Mouse (Mus musculus) frontal cortex, postnatal 36 days (tissue): ENCODE results near the gene Cngb1.

Source experiments
- DNase-seq, 2 experiments: peaks; one replicate each; pipeline ENCODE4 v3.0.0; 2022; ENCODE audit warnings: low spot score in 2 of 2

Gene Cngb1

DNA sequence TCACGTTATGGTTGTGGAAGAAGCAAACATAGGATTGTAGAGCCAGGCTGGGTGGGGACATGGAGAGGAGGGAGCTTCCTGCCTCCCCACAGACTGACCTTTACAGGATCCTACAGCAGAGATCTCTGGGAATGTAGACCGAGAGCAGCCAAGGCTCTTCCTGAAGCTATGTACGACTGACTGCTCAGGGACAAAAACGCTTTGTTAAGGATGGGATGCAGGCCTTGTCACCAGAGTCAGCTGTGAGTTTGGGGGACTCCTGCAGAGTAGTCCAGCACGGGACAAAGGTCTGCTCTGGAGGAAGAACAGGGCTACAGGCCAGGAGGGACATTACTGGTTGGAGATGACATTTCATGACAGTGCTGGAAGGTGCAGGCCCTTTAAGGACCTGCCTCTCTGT lies 18.3 kb upstream of the Cngb1 start:
- DNase-seq: no peak

DNA sequence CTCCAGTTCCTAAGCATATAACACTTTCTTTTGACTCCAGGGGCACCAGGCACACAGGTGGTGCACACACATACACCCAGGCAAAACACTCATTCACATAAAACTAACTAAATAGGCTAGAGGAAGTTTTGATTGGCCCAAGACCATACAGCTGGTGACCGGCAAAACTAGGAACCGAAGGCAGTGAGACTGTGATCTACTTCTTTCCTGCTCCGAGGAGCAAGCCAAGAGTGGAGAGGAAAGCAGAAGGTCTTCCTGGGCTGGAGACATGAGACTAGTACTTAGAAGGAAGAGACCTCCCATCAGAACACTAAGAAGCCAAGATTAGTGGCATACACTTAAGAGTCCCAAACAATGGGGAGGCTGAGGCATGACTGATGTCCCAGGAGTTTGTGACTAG lies 16.8 kb upstream of the Cngb1 start:
- DNase-seq: no peak

DNA sequence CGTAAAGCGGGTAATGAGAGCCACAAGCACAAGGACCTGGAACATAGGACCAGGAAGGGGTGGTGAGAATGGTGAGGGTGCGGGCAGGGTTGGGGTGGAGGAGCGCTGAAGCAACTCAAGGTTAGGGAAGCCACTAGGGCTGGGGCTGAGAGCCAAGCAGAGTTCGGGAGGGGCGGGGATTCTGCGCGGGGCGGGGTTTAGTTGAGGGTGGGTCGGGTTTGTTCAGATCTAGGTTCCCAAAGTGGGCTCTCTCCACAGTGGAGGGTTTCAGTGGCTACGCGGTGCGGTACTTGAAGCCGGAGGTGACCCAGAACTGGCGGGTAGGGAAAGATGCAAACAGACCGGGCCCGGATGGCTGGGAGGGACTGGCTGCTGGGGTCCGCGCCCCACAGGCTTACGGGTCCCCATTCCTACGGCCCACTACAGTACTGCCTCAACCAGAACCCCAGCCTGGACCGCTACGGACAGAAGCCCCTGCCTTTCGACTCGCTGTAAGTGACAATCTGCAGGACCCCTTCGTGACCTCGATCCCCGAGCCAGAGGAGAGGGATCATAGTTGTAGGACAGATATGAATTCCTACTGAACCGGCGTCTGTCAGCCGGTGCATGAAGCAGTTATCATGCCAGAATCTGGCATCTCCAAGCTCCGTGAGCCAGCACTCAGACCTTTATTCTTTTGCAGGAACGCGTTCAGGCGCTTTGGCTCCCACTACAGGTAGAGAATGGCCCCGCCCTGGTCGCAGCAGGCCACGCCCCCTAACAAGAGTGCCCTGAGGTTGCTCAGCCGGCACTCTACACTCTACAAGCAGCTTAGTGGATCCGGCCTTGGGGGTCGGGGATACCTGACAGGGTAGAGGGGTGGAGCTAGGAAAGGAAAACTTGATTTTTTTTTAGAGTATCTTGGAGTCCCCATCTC lies 14.1 kb upstream of the Cngb1 start:
- DNase-seq: peak in 1 of 2 experiments; percentile 14

DNA sequence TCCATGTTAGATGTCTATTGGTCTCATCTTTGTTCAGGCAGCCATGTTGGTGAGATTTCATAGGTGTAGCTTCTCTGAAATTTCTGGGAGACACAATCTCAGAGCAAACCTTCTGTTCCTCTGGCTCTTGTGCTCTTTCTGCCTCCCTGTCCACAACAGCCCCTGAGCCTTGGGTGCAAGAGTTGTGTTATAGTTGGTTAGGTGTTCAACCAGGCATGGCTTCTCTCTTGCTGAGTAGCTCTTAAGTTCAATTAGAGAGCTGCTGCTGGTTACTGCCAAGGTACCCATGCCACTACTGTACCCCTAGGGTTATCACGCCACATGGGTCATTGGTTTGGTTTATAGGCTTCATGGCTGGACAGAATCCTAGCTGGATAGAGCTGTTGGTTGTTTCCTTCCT lies 9.0 kb upstream of the Cngb1 start:
- no peak for DNase-seq

DNA sequence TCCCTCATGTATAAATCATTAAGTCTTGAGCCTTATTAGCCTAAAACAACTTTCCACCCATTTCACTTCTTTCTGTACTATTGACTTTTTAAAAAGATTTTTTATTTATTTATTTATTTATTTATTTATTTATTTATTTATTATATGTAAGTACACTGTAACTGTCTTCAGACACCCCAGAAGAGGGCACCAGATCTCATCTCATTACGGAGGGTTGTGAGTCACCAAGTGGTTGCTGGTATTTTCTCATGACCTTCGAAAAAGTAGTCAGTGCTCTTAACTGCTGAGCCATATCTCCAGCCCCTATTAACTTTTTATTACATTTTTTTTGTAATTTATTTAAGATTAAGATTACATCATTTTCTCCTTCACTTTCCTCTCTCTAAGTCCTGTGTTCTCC lies 8.3 kb upstream of the Cngb1 start:
- DNase-seq: no peak

DNA sequence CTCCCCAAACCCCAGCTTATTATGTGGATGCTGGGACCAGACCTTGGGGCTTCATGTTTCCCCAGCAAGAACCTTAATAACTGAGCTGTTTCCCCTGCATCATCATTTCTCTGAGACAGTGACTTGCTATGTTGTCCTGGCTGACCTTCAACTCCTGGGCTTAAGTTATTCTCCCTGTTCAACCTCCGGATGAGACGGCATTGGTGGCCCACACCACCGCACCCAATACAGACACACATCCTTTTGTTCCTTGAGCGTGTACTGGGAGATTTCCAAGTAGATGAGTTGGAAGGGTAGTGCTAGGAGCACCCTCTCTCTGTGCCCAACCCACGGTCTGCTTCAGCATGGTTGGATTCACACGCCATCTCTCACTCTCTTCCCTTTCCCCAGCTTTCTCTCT lies 7.5 kb upstream of the Cngb1 start:
- no peak for DNase-seq

DNA sequence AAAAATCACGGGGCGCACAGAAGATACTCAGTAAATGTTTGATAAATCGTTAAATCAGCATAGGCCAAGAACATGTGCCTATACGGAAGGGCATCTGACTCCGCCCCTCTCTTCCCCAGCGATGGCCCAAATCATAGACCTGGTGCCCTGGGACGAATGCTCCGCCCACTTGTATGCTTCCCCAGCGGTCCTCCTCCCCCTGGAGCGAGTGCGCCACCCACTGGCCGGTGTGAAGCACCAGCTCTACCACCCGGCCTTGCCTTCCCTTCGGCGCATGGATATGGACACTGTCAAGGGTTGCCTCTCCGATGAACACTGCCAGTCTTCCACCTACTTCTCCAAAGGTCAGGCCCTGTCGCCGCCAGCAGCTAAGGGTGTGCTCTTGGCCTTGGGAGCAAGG lies 6.5 kb upstream of the Cngb1 start:
- DNase-seq: no peak

DNA sequence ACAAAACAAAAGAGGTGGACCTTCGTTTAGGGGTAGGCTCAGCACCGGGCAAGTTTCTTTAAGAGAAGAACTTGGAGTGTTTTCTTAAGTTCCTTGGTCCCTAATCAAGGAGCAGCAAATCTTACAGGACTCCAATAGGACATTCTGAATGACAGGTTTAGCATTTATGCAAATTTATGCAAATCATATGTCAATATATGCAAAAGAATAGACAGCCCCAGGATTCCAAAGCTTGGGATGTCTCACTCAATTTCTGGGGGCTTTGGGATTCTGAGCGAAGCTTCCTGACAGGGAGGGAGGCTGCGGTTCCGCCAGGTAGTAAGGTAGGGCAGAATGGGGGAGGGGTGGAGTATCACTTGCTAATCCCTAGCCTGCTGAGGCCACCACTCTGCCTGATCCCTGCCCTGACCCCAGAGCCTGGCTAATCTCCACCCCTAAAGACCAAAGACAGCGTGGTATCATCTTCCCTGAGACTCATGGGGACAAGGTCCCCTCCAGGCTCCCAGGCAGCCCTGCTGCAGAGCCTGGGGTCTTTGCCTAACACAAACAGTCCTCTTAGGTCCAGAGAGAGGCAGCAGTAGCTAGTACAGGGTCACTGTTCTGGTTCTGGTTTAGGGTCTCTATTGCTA lies 4.1 kb upstream of the Cngb1 start, which contains the start of gene Tepp:
Gene Tepp, plus strand, starts transcription at position 225 of the 629 bp plus-strand sequence.
- no peak for DNase-seq

DNA sequence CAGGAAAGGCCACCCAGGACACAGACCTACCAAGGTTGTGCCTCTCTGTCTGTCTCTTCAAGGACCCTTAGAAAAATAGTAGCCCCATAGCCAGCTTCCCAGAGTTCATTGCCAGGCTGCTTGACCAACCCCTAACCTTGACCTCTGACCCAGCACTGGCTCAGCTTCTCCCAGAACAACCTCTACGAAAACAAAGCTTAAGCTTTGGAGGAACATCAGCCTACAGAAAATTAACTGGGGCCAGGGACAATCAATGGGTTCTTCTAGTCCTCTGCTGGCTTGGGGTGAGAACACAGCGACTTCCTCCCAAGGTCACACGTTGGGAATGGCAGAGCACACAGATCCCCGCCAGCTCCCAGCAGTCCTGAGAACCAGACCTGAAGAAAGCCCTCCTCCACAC lies 859 bp downstream of the Cngb1 start:
- no peak for DNase-seq

DNA sequence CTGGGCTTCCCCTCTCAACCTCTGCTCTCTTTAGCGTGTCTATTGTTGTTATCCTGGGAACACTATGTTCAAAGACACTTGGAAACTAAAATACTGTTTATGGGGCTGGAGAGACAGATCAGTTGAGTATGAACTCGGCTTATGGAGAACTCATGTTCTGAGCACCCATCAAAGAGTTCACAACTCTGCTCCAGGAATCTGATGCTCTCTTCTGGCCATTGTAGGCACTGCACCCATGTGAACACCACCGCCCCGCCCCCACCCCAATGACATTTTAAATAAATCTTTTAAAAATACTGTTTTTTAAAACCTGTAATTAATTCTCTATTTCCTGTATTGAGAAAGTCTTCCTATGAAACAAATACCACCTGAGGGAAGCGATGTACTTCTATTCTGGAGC lies 4.0 kb downstream of the Cngb1 start:
- DNase-seq: no peak

DNA sequence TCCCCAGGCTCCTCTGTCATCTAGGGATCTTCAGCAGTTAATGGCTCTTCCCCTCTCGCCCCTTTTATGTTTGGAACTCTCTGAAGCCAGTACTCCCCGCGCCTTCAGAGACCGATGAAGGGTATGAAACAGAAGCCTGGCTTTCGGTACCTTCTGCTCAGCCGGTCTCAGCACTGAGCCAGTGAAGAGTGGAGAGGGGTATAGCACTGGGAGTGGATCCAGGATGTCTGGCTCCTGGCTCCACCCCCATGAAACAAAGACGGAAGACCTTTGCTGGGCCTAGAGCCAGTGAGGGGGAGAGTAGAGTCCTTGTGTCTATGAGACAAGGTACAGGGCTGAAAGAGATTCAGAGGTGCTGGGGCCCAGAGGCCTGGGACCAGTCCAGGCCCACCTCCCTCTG lies 12.5 kb downstream of the Cngb1 start:
- no peak for DNase-seq

DNA sequence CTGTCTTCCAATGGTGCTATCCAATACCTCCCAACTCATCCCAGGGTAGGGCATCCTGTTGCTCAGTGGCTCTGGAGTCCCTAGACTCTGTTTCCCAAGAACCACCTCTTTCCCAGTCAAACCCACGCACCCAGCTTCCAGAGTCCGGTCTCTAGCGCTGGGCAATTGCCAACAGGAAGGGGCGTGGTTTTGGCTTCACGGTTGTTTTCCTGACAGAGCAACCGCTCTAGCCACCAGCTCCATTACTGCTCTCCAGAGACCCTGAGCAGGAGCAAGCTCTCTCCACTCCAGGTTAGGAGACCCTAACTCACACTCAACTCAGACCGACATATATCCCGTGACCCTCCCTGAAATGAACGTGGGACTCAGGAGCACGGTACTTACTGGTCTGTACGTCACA lies 13.2 kb downstream of the Cngb1 start:
- DNase-seq: no peak

DNA sequence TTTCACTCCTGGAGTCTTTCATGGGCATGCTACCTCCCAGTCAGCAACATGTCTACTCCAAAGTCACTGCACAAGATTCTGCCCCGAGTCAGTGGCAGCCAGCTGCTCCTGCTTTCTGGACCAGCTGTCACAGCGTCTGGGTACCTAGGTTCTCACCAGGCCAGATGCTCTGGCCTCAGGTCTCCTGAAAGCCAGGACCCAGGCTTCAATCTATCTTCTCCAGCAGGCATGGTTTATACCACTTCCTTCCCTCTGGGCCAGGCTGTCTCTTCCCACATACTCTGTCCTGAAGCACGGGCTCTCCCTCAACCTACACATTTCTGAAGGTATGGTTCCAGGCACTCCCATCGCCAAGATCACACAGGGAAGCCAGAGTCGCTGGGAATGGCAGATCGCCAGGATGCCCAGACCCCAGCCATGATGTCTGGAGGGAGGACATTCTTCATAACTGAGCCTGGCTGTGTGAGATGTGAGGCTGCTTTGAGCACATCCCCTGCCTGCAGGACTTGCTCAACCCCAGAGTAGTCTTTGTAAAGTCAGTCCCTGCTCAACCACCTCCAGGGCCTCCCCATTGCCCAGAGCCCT lies 17.2 kb downstream of the Cngb1 start:
- no peak for DNase-seq

DNA sequence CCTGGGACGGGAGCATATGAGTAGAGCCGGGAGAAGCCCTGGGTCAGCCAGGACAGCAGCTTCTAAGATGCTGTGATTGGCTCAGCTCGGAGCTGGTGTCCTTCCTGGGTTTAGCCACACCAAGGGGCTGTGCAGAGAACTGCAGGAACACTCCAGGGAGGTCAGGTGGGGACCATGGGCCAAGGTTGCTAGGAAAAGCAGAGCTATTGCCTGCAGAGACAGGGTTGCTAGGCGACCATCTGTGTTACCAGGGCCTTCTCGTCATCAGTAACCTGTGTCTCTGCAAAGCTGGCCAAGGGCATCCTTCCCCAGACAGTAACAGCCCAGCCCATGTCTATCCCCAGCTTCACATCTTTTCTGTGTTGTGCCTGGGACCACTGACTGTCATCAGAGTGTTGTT lies 24.9 kb downstream of the Cngb1 start:
- DNase-seq: peak in 1 of 2 experiments; percentile 13

DNA sequence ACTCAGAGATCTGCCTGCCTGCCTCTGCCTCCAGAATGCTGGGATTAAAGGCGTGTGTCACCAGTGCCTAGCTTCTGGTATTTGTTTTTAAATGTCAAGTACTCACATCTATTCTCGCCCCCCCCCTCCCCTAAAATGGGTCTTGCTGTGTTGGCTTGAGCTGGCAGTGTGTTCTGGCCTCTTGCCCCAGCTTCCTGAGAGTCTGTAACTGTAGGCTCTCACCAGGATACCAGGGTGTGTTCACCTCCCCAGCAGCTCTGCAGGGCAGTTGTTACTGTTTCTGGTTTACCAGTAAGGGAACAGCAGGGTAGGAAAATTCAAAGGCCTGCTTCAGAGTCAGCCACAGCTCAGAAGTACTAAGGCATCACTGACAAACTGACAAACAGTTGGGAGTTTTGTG lies 33.5 kb downstream of the Cngb1 start:
- no peak for DNase-seq

DNA sequence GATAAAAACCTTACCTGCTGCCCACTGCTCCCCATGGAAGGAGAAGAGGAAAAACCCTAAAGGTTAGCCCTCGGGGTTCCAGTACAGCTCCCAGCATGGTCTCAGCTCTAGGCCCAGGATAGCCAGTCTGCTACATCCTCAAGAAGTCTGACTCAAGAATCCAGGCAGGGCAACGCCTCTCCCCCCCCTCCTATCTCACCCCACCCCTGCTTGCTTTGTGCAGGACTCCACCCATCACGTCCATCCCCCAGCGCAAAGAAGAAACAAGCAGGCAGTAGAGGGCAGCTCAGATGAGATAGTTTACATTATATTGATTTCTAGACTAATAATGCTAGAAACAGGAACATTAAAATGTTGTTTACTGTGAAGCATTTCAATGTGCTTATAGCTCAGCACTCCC lies 34.5 kb downstream of the Cngb1 start:
- DNase-seq: no peak

DNA sequence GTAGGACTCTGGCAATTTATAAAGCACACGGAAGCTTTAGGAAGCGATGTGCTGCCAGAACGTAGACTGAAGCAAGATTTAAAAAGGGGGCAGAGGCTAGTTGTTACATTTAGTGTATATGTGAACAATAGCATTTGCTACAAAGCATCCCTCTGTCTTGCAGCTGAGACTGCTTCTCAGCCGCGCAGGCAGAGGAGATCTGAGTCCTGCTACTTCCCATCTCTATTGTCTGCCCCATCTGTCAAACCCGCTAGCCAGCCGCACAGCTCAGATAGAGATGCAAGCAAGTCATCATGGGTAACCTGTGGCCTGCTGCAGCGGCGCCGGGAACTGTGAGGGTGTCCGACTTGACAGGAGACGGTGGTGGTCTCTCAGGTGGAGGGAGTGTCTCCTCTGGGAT lies 35.9 kb downstream of the Cngb1 start:
- no peak for DNase-seq

DNA sequence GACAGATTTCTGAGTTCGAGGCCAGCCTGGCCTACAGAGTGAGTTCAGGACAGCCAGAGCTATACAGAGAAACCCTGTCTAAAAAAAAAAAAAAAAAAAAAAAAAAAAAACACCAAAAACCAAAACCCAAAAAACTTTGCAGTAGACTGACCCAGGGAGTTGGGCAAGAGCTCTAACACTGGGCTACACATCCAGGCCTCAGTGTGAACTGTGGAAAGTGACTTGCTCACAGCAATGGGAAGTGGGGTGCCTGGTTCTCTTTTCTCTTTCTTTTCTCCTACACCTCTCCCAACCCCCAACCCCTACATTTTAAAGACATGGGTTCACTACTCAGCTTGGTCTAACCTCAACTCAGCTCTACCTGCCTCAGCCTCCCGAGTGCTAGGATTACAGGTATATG lies 44.2 kb downstream of the Cngb1 start:
- no peak for DNase-seq

DNA sequence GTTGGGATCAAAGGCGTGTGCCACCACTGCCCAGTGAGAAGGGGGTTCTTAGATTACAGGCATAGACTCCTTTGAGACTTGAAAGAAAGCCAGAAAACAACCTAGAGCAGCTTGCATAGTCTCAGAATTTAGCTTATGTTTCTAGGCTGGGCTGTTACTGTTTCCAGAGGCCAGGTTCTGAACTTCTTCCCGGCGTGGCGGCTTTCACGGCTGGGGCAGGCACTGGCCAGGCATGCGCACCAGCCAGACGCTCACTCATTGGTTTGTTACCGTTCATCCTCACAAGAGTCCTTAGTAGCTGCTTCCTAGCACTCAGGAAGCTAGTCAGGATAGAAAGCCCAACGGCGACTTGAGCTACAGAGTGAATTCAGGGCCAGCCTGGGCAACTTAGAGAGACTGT lies 50.8 kb downstream of the Cngb1 start:
- no peak for DNase-seq

DNA sequence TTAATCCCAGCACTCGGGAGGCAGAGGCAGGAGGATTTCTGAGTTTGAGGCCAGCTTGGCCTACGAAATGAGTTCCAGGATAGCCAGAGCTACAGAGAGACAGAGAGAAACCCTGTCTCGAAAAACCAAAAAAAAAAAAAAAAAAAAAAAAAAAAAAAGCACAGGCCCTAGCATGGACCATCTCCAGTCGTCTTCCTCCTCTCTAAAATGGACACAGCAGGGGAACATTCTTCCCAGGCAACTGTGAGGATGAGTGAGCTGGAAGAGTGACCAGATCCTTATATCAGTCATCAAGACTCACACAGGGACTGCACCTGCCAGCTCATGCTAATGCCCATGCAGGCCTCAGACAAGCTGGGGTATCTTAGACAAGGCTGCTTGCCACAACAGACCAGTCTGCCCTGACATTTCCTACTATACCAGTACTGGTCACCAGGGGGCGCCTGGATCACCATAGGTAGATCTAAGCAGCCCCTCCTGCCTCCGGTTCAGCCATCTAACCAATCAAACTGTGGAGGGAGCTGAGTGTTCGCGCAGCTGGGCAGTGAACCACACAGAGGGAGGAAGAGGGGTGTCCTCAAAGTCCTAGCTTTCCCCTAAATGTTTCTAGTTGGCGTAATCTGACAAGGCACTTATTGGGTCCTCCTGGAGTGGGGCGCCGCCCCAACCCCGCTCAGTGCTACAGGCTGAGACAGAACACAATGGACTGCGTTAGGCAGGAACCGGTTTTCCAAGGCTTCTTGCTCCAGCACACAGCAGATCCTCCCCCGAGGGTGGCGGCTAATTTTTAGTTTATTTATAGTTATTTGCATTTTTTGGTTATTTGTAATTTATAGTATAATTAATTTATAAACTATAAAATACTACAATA lies 51.6 kb downstream of the Cngb1 start:
- peak; percentile 96 to 99 for DNase-seq

DNA sequence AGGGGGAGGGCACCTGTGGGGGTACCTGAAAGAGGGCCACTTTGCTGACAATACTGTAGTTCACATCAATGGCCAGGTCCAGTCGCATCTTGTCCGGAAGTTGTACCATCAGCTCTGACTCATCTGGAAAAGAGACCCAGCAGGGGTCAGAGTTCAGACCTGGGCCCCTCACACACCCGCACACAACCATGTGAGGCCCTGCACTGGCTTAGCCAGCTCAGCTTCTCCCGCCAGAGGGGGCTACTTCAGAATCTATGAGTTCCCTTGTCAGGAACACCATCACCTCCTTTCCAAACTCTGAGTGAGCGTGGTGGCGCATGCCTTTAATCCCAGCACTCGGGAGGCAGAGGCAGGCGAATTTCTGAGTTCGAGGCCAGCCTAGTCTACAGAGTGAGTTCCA lies 54.3 kb downstream of the Cngb1 start:
- DNase-seq: no peak

DNA sequence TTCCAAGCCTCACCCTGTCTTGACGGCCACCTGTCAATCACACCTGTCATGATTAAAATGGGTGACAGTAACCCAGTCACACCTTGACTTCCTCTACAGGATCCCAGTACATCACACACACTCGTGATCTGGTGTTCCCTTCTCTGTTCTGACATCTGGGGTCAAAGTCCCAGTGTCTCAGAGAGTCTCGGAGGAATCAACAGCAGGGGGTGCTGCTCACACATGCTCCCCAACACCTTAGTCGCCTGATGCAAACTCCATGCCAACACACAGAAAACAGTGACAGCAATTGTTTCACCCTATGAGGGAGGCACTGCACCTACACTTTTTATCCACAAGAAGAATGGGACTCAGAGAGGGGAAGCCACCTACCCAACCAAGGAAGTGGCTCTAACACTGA lies 56.5 kb downstream of the Cngb1 start:
- DNase-seq: no peak
